In genomic region chr2:132880844-132881645, GRCm38 (mm10) we compare ENCODE assay signal across 9 mouse cellular contexts. TPM values are rescaled to one million over a fixed set of nuclear protein-coding genes. Genes with fewer than 3 reads are reported as not detected.
DNase-seq lines count a peak whose midpoint lies in the region; ATAC-seq and TF ChIP-seq lines count a peak whose summit lies in the region.
"Had no signal": no experiment of that assay in that cellular context is flagged by ENCODE, and none has a peak within 500 bp of the region (broad histone marks: within the 10 kb centered on the region; RNA-seq: fewer than 3 reads in every experiment).

Gene Lrrn4, minus strand, starts transcription at chr2:132880891.

- H3K27me3 ChIP-seq in E14TG2a.4 (ENCODE audit: insufficient read depth, low read length), result peaks cover 34% of the 10 kb centered on the region
- H3K27me3 ChIP-seq in forebrain, embryonic 16.5 days (replicated peaks; ENCODE audit: control insufficient read depth, insufficient read depth, low read length), result peaks cover 17% of the 10 kb centered on the region
- peaks cover 47% of the 10 kb centered on the region for H3K27me3 ChIP-seq in liver, postnatal 0 days (ENCODE audit: insufficient read depth, low read length)

- H3K4me3 ChIP-seq in gastrocnemius, adult 2 months, result peak within 1 kb of the TSS; percentile 60
- peak within 1 kb of the TSS; percentile 83 for H3K4me3 ChIP-seq in E14TG2a.4 (replicated peaks; ENCODE audit: low read length)
- peak within 1 kb of the TSS; percentile 54 for H3K4me3 ChIP-seq in forebrain, embryonic 16.5 days (replicated peaks; ENCODE audit: low read length)
- peak within 1 kb of the TSS; percentile 41 for H3K4me3 ChIP-seq in liver, postnatal 0 days (ENCODE audit: low read depth, low read length)

- DNase-seq in gastrocnemius, adult 2 months, result no peak
- DNase-seq in gastrocnemius, adult 8-10 months (ENCODE audit: low spot score in 2 of 2), result no peak
- DNase-seq in liver, postnatal 0 days, result no peak
- DNase-seq in cerebellum, adult 11 months, result no peak
- DNase-seq in ovary, postnatal 36 days (ENCODE audit: low spot score), result no peak

- H3K36me3 ChIP-seq in E14TG2a.4 (ENCODE audit: insufficient read depth, low read length), result peaks cover 17% of the 10 kb centered on the region
- H3K36me3 ChIP-seq in forebrain, embryonic 16.5 days (ENCODE audit: control insufficient read depth, insufficient read depth), result no peaks in the 10 kb centered on the region
- H3K36me3 ChIP-seq in liver, postnatal 0 days (replicated peaks; ENCODE audit: insufficient read depth, low read length), result no peaks in the 10 kb centered on the region

- H3K9ac ChIP-seq in forebrain, embryonic 16.5 days (replicated peaks; ENCODE audit: low read depth, low read length), result peak within 1 kb of the TSS; percentile 48
- H3K9ac ChIP-seq in liver, postnatal 0 days (replicated peaks), result no peak within 1 kb of the TSS

- no peaks in the 10 kb centered on the region for H3K9me3 ChIP-seq in E14TG2a.4 (ENCODE audit: low read length)
- no peaks in the 10 kb centered on the region for H3K9me3 ChIP-seq in forebrain, embryonic 16.5 days (ENCODE audit: control insufficient read depth, low read length)
- H3K9me3 ChIP-seq in liver, postnatal 0 days (ENCODE audit: low read length), result no peaks in the 10 kb centered on the region

- H3K27ac ChIP-seq in gastrocnemius, adult 2 months, result no peak within 1 kb of the TSS
- no peak within 1 kb of the TSS for H3K27ac ChIP-seq in forebrain, embryonic 16.5 days (ENCODE audit: low read length)
- no peak within 1 kb of the TSS for H3K27ac ChIP-seq in liver, postnatal 0 days (ENCODE audit: low read depth)

- no peak for TF ChIP-seq CTCF in gastrocnemius, adult 2 months (IDR thresholded peaks at IDR 0.05)
- no peak for TF ChIP-seq CTCF in E14TG2a.4 (conservative IDR thresholded peaks at IDR 0.05; ENCODE audit: low read length)
- no peak for TF ChIP-seq CTCF in liver, postnatal 0 days (IDR thresholded peaks at IDR 0.05; ENCODE audit: low read depth)

- ATAC-seq in forebrain, embryonic 16.5 days, result no peak
- no peak for ATAC-seq in liver, postnatal 0 days
- no peak for ATAC-seq in erythroblast, adult 5-6 weeks (replicated peaks; ENCODE audit: low FRiP score, poor library complexity, severe bottlenecking)

- 8% methylated on average over 12 of the region's 12 CpGs for WGBS in forebrain, embryonic 16.5 days
- WGBS in liver, postnatal 0 days (ENCODE audit: insufficient replicate concordance), result 27% methylated on average over 12 of the region's 12 CpGs

- TF ChIP-seq EP300 in liver, postnatal 0 days (IDR thresholded peaks at IDR 0.05; ENCODE audit: low read depth), result no peak

- peak within 1 kb of the TSS; percentile 86 for H3K4me2 ChIP-seq in forebrain, embryonic 16.5 days (ENCODE audit: low read length)
- peak within 1 kb of the TSS; percentile 78 for H3K4me2 ChIP-seq in liver, postnatal 0 days (ENCODE audit: low read depth, low read length)

- H3K4me1 ChIP-seq in E14TG2a.4 (replicated peaks; ENCODE audit: low read depth, low read length), result peaks cover 45% of the 10 kb centered on the region
- H3K4me1 ChIP-seq in forebrain, embryonic 16.5 days (replicated peaks; ENCODE audit: control insufficient read depth, insufficient read depth, low read length), result peaks cover 14% of the 10 kb centered on the region
- peaks cover 6% of the 10 kb centered on the region; the same call in 1 of the 2 replicates for H3K4me1 ChIP-seq in liver, postnatal 0 days (ENCODE audit: insufficient read depth)

- intact Hi-C loops in gastrocnemius, adult 2 months (cut with DNase I), result no loop called here

RNA-seq across cellular contexts. Expression of gene Lrrn4, which starts in this region (rescaled TPM):
- total RNA-seq in gastrocnemius, adult 2 months (2021), result not detected
- not detected for total RNA-seq in gastrocnemius, adult 8-10 months (2022)
- polyA plus RNA-seq in forebrain, embryonic 16.5 days (2015; fragmentation: Nextera tagmentation; extraction: Ambion mirVana), result 0.22 and 0.25 TPM in 2 replicates
- polyA plus RNA-seq in liver, postnatal 0 days (2015; fragmentation: Nextera tagmentation; extraction: Ambion mirVana), result 0.97 and 1.2 TPM in 2 replicates
- not detected in 2 replicates for total RNA-seq in erythroblast, adult 5-6 weeks (2015; ENCODE audit: low replicate concordance)
- not detected in 2 replicates for total RNA-seq in erythroblast, adult 5-6 weeks (2017; ENCODE audit: low replicate concordance)
- polyA plus RNA-seq: erythroblast, embryonic 14.5 days had no signal
